Mouse (Mus musculus) lung, embryonic 15.5 days (tissue): ENCODE results near the gene Isyna1. TPM values are rescaled to one million over a fixed set of nuclear protein-coding genes. Genes with fewer than 3 reads are reported as not detected.
A peak's percentile ranks its signal among the peaks of the same experiment; 100 is the strongest.

Experiments
- ATAC-seq: fragments of 200-750 bp; cut with Nextera tagmentation; 2 replicates; pipeline ENCODE4 v1.8.0; 2017; ENCODE audit warnings: moderate number of reproducible peaks, borderline replicate concordance; ENCODE audit not compliant: low FRiP score, low TSS enrichment; ENCODE audit errors: extremely low read depth
- H3K27ac ChIP-seq: fragments of 300-500 bp; sonication (generic); 2 replicates; pipeline ENCODE4 v1.5.1; 2015; ENCODE audit warnings: moderate library complexity, mild to moderate bottlenecking, inconsistent platforms
- H3K27me3 ChIP-seq: fragments of 300-500 bp; sonication (generic); 2 replicates; pipeline ENCODE4 v1.6.1; 2015; ENCODE audit warnings: inconsistent platforms
- H3K36me3 ChIP-seq: fragments of 300-500 bp; sonication (generic); 2 replicates; pipeline ENCODE4 v1.6.1; 2015; ENCODE audit warnings: inconsistent platforms
- H3K4me1 ChIP-seq: fragments of 300-500 bp; sonication (generic); 2 replicates; pipeline ENCODE4 v1.6.1; 2015; ENCODE audit warnings: inconsistent platforms
- H3K4me2 ChIP-seq: fragments of 300-500 bp; sonication (generic); 2 replicates; pipeline ENCODE4 v1.6.1; 2015; ENCODE audit warnings: inconsistent platforms, mild to moderate bottlenecking, moderate library complexity
- H3K4me3 ChIP-seq: fragments of 300-500 bp; sonication (generic); 2 replicates; pipeline ENCODE4 v1.5.1; 2015; ENCODE audit warnings: mild to moderate bottlenecking, inconsistent platforms
- H3K9ac ChIP-seq: fragments of 300-500 bp; sonication (generic); 2 replicates; pipeline ENCODE4 v1.6.1; 2015; ENCODE audit warnings: inconsistent platforms
- H3K9me3 ChIP-seq: fragments of 300-500 bp; sonication (generic); 2 replicates; pipeline ENCODE4 v1.6.1; 2016; ENCODE audit warnings: inconsistent platforms
- WGBS: fragments of 180-500 bp; shearing (Covaris S2); methylation state at CpG from one replicate; pipeline ENCODE4 v1.1.7; 2015; 5-methylcytosine and 5-hydroxymethylcytosine counted together
- polyA plus RNA-seq: library from polyadenylated mRNA; unstranded; fragments of >200 nt; fragmentation: Nextera tagmentation; extraction: Ambion mirVana; gene quantifications from 2 replicates; pipeline ENCODE4 v1.2.1, GENCODE M21; 2015

The Isyna1 gene
- polyA plus RNA-seq, 1 experiment from 2014 or later: 134 TPM

GRCm38 (mm10) chr8:70597417-70598272 lies 3.5 kb downstream of the Isyna1 start:
- H3K36me3 ChIP-seq: peaks cover 28% of the 10 kb centered on the region
- WGBS: 19% methylated on average over 60 of the region's 68 CpGs
- H3K9ac ChIP-seq: peak overlapping the region; percentile 69
- H3K9me3 ChIP-seq: no peaks in the 10 kb centered on the region
- H3K4me1 ChIP-seq: peaks cover 82% of the 10 kb centered on the region
- H3K4me2 ChIP-seq: peak overlapping the region; percentile 82
- peak overlapping the region; percentile 49 for H3K4me3 ChIP-seq
- H3K27ac ChIP-seq: peak overlapping the region; percentile 12; the same call in 1 of the 2 replicates
- H3K27me3 ChIP-seq: no peaks in the 10 kb centered on the region
- no peak for ATAC-seq

GRCm38 (mm10) chr8:70598283-70598682 lies 4.1 kb downstream of the Isyna1 start:
- WGBS: 2% methylated on average over 29 of the region's 29 CpGs
- Histone ChIP-seq H3K27me3 (no peaks in the 10 kb centered on the region), H3K4me1 (peaks cover 76% of the 10 kb centered on the region), H3K9ac (peak overlapping the region; percentile 69), H3K4me3 (peak overlapping the region; percentile 49), H3K4me2 (peak overlapping the region; percentile 82), H3K36me3 (peaks cover 33% of the 10 kb centered on the region), H3K9me3 (no peaks in the 10 kb centered on the region), H3K27ac (peak overlapping the region; percentile 38)
- peak; percentile 12; the same call in 1 of the 2 replicates for ATAC-seq

GRCm38 (mm10) chr8:70598722-70599121 lies 4.5 kb downstream of the Isyna1 start:
- Histone ChIP-seq H3K4me2 (peak overlapping the region; percentile 82), H3K27ac (peak overlapping the region; percentile 38), H3K27me3 (no peaks in the 10 kb centered on the region), H3K9ac (peak overlapping the region; percentile 69; the same call in 1 of the 2 replicates), H3K36me3 (peaks cover 33% of the 10 kb centered on the region), H3K4me3 (peak overlapping the region; percentile 49), H3K9me3 (no peaks in the 10 kb centered on the region), H3K4me1 (peaks cover 71% of the 10 kb centered on the region)
- no peak for ATAC-seq
- 19% methylated on average over 10 of the region's 10 CpGs for WGBS

DNA sequence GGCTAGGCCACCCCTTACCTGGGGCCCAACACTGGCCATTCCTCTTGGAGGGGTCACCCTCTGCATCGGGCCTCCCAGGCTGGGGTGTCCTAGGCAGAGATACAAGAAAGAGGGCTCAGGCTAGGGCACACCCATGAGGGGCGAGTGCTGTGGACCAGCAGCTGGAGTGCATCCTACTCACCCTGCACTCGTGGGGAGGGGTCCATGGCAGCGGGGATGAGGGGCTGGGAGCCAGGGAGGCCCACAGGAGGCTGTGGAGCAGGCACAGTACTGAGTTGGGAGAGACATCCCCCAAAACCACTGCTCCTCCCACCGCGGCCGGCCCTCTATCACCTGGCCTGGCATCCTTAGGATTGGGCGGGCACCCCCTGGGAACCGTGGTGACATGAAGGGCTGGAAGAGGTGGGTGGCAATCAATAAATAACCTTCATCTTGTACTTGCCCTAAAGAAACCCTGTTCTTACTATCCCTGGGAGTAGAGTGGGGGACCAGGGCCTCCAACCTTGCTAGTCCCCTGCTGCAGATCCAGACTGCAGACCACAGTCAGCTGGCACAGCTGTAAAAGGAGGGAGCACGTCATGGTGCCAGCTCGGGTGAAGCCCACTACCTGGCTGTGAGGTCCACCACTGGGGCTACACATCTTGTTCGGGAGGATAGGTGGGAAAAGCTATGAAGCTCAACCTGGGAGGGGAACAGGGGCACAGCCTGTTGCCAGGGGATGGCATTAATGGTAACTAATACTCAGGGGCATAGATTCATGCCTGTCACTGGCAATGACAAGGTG lies 5.5 kb downstream of the Isyna1 start:
- Histone ChIP-seq H3K4me1 (peaks cover 65% of the 10 kb centered on the region), H3K27ac (peak overlapping the region; percentile 65; the same call in 1 of the 2 replicates), H3K9me3 (no peaks in the 10 kb centered on the region), H3K9ac (no peak overlapping the region), H3K36me3 (peaks cover 33% of the 10 kb centered on the region), H3K4me3 (no peak overlapping the region), H3K27me3 (no peaks in the 10 kb centered on the region), H3K4me2 (no peak overlapping the region)
- 0 out of 2 replicates have a peak, but pooled peaks have one; percentile 9 for ATAC-seq
- 64% methylated on average over 12 of the region's 12 CpGs for WGBS

GRCm38 (mm10) chr8:70600473-70601270 lies 6.5 kb downstream of the Isyna1 start:
- ATAC-seq: peak; percentile 9; the same call in 1 of the 2 replicates
- H3K27me3 ChIP-seq: no peaks in the 10 kb centered on the region
- peaks cover 55% of the 10 kb centered on the region for H3K4me1 ChIP-seq
- no peak overlapping the region for H3K9ac ChIP-seq
- H3K4me2 ChIP-seq: peak overlapping the region; percentile 47
- peak overlapping the region; percentile 17; the same call in 1 of the 2 replicates for H3K4me3 ChIP-seq
- peak overlapping the region; percentile 65 for H3K27ac ChIP-seq
- no peaks in the 10 kb centered on the region for H3K9me3 ChIP-seq
- peaks cover 33% of the 10 kb centered on the region for H3K36me3 ChIP-seq
- 18% methylated on average over 10 of the region's 10 CpGs for WGBS

DNA sequence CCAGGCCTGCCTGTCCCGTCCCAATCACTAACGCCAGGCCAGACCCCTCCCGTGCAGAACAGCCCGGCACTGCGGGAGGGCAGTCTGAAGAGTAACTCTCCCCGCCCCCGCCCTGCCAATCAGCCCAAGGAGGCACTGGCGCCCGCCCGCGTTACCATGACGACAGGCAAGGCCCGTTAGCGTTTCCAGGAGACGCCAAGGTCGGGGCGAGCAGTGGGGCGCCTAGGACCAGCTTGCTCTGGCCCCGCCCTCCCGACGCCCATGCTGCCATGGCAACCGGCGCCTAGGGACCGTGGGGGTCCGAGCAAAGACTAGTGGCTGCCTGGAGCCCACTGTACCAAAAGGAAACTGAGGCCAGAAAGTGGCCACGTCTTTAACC lies 7.1 kb downstream of the Isyna1 start:
- Histone ChIP-seq H3K9ac (no peak overlapping the region), H3K4me1 (peaks cover 53% of the 10 kb centered on the region), H3K4me2 (peak overlapping the region; percentile 47), H3K4me3 (peak overlapping the region; percentile 17; the same call in 1 of the 2 replicates), H3K27me3 (no peaks in the 10 kb centered on the region), H3K9me3 (no peaks in the 10 kb centered on the region), H3K27ac (peak overlapping the region; percentile 65), H3K36me3 (peaks cover 27% of the 10 kb centered on the region)
- peak; percentile 43; the same call in 1 of the 2 replicates for ATAC-seq
- 1% methylated on average over 26 of the region's 26 CpGs for WGBS

DNA sequence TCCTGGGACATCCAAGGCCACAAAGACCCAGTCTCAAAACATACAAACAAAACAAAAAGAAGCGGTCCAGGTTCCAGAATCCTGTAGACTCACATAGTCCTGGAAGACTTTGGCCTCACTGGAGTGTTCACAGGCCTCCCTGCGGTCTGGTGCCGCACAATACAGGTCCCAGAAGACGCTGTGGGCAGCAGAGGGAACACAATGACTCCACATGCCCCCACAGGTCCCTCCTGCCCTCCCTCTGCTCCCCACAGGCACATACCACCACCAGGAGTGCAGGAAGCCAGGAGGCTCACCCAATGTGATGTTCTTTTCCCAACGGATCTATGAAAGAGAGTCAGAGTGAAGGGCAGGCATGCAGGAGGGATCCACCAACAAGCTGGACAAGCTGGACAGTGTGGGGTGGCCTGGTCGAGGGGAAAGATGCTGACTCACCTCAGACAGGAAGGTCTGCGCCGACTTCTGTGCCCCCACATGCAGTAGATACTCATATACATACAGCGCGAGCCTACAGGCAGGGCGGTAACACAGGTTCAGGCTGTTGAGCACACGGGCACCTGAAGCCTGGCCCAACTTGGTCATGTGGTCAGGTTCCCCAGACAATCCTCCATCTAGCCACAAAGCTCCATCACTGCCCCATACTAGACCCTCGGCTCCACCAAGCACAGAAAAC lies 8.1 kb downstream of the Isyna1 start:
- Histone ChIP-seq H3K36me3 (peaks cover 18% of the 10 kb centered on the region), H3K27ac (no peak overlapping the region)
- WGBS: 91% methylated on average over 13 of the region's 13 CpGs

GRCm38 (mm10) chr8:70604558-70604957 lies 10.4 kb downstream of the Isyna1 start:
- Histone ChIP-seq H3K4me2 (no peak overlapping the region), H3K27me3 (no peaks in the 10 kb centered on the region), H3K4me1 (peaks cover 52% of the 10 kb centered on the region), H3K9ac (no peak overlapping the region), H3K4me3 (no peak overlapping the region), H3K27ac (no peak overlapping the region), H3K9me3 (no peaks in the 10 kb centered on the region), H3K36me3 (peaks cover 18% of the 10 kb centered on the region)
- no peak for ATAC-seq
- WGBS: 79% methylated on average over 7 of the region's 7 CpGs

More for the DNA sequence above, 8.1 kb downstream of the Isyna1 start:
- H3K27me3 ChIP-seq: no peaks in the 10 kb centered on the region
- no peak overlapping the region for H3K9ac ChIP-seq
- ATAC-seq: no peak
- no peak overlapping the region for H3K4me2 ChIP-seq
- no peak overlapping the region for H3K4me3 ChIP-seq
- H3K4me1 ChIP-seq: peaks cover 55% of the 10 kb centered on the region
- no peaks in the 10 kb centered on the region for H3K9me3 ChIP-seq

- Histone ChIP-seq H3K36me3 (peaks cover 15% of the 10 kb centered on the region), H3K9me3 (no peaks in the 10 kb centered on the region), H3K4me2 (peak overlapping the region; percentile 95; the same call in 1 of the 2 replicates), H3K4me3 (no peak overlapping the region), H3K9ac (no peak overlapping the region), H3K27ac (no peak overlapping the region), H3K27me3 (no peaks in the 10 kb centered on the region), H3K4me1 (peaks cover 47% of the 10 kb centered on the region)
- ATAC-seq: no peak
- WGBS: 88% methylated on average over 9 of the region's 9 CpGs
Measured at GRCm38 (mm10) chr8:70605871-70606779, 12.0 kb downstream of the Isyna1 start.
